Mouse (Mus musculus) urinary bladder, postnatal 14 days (tissue): Measurements from ENCODE around the gene Olfr488.
"Not testable (repeated sequence)": the region's sequence is repeated elsewhere in the genome, so short reads cannot be mapped to it uniquely, and the experiment has no call there.

Experiments used
- DNase-seq: peaks from one replicate; pipeline ENCODE4 v3.0.0; 2021; ENCODE audit warnings: low spot score

Gene Olfr488

GRCm38 (mm10) chr7:108258247-108258646 lies at the start of gene Olfr488:
Gene Olfr488, minus strand, starts transcription at chr7:108258347.
- DNase-seq: no peak

- no peak for DNase-seq
These were observed 30.7 kb upstream of the Olfr488 start, which contains the start of gene Olfr490 for GRCm38 (mm10) chr7:108288834-108289233. Gene Olfr490, minus strand, starts transcription at chr7:108288934.

- no peak for DNase-seq
These were observed 24.6 kb downstream of the Olfr488 start for GRCm38 (mm10) chr7:108233551-108233950.

DNA sequence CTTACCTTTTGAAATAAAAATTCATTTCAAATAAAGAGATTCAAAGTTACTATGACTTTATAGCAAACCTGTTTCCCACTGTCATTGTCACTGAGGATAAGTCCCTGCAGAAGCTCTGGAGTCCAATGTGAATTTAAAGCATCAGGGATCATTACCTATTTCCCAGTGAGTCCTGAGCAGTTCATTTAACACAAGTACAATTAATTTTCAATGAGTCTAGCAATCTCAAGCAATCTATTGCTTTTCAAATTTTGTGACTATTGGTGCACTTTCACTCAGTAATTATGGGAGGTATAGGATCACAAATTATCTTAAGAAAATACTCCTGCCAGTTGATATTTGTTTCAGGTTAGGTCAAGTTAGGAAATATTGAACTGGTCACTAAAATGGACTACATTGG lies 43.6 kb downstream of the Olfr488 start, which contains the start of gene Olfr487:
Gene Olfr487, minus strand, starts transcription at position 101 of the 400 bp plus-strand sequence.
- not testable (repeated sequence) for DNase-seq
